Mouse (Mus musculus) frontal cortex, postnatal 25 days (tissue): ENCODE results near the gene Krcc1.
"Not testable (repeated sequence)": the region's sequence is repeated elsewhere in the genome, so short reads cannot be mapped to it uniquely, and the experiment has no call there.

Experiments
- DNase-seq, 2 experiments: peaks; one replicate each; pipeline ENCODE4 v3.0.0; 2022; ENCODE audit warnings: low spot score in 2 of 2

Krcc1 gene

DNA sequence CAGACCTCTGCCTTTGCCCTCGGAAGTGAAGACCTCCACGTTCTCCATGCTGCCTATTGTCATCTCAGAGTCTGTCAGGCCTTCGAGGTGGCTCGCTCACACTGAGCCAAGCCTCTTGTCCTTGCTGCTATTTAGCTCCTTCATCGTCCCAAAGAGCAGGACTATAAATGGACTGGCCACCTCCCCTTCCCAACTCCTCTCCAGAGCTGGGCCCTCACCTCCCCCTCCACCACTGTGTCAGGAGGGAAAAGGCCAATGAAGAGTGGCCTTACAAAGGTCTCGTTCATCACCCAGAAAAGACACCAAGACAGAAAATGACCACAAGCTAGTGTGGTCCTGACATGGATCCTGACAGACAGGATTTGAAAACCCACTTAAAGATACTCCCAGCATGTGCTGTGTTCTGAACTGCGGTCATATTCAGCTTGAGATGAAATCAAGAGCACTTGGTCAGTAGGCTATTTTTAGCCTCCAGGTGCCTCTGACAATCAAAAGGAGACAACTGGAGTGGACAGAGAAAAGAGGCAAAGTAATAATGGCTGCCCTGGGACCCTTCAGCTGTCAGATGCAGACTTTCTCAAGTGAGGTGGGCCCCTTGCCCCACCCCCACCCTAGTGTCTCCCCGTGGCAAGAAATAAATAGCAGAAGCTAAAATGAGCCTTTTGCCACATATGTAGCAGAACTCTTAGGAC lies 9.2 kb upstream of the Krcc1 start:
- no peak for DNase-seq

DNA sequence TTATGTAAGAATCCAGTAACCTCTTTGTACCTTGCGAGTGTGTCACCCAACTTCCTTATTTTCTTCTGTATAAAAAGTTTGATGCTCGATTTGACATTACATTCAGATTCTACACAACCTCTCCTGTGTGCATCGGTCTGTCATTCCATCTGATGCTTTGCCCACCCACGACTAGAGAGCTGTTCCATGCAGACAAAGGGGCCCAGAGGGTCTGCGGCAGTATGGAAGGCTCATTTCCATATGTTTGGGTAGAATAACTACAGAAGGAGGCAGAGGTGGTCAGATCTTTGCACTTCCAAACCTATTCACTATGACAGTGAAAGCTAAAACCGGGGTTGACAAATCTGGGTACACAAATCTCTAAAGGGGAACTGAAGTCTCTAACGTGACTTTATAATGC lies 3.9 kb upstream of the Krcc1 start:
- not testable (repeated sequence) for DNase-seq

DNA sequence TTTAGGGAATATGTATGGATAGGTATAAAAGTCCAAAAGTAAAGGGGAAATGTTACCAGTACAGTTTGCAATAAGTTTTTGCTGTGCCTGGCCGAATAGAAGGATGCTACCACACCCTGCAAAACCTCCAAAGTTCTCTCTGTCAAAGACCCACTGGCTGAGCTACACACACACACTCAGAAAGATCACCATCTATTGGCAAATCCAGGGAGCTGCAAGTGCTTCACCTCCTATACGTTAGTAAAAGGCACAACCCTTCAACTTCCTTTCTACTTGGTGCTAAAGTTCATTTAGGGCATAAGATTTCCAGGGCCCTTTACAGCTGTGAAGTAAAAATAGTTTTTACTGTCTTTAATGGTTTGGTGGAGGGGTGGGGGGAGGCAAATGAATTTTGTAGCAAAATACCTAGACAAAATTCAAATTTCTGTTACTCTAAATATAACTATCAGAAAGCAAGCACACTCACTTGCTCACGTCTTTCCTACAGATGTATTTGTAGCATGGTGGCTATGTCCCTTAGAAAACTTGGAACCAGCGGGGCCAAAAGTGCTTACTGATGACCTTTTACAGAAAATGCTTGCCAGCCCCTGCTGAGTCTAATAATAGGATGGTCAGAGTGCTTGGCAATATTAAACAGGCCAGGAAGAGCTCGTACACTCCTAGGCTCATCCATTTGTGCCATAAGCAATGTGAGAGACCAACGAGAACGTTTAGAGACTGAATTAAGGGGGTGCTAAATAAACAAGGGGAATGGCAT lies 2.4 kb upstream of the Krcc1 start:
- DNase-seq, result no peak

DNA sequence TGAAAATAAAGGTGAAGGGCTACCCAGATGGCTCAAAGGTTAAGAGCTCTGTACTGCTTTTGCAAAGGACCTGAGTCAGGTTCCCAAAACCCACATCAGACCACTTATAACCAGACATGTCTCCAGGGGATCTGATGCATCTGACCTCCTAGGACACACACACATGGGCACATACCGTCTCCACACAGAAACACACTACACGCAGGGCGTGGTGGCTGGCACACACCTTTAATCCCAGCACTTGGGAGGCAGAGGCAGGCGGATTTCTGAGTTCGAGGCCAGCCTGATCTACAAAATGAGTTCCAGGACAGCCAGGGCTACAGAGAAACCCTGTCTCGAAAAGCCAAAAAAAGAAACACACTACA lies 1.8 kb upstream of the Krcc1 start:
- DNase-seq, result not testable (repeated sequence)

DNA sequence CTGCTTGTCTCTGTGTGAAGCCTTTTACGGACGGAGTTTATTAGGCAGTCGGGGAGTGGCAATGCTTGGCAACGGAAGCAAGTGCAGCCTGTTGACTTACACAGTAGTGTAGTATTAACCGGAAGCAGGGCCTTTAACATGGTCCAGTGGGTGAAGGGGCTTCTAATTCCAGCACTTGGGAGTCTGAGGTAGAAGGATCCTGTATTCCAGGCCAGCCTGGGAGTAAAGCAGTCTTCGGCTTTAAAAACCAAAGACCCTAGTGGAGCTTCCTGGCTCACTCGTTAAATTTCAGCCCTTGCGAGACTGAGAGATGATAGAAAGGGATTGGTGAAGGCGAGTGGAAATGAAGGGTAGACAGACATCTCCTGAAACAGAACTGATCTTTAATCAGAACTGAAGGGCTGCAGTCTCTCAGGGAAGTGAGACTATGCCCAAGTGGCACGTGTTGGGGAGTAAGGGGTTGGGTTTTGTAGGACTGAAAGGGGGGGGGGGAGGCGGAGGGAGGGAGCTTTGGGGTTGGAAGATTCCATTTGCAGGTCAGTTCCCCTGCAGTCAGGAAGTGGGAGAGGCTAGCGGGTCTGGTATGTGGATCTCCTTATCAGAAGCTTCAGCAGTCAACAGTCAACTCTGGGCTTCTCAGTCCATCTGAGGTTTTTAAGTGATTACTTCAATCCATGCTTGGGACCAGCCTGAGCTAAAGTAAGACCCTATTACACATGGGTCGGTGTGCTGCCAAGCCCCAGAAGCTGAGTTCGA lies 998 bp upstream of the Krcc1 start:
- DNase-seq, result no peak

DNA sequence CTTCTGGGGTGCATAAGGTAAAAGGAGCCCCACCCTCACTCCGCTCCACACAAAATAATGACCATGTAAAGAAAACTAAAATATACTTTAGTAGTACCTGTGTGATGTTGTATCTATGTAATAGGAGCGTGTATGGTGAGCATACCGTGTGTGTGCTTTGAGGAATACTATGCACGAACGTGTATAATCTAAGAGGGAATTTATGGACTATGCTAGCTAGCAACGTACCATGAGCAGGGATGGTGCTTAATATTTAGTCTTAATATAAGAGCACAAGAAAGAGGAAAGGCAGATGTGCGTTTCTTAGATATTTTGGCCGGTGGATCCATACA lies 454 bp upstream of the Krcc1 start:
- peak in 1 of 2 experiments; percentile 3 for DNase-seq

DNA sequence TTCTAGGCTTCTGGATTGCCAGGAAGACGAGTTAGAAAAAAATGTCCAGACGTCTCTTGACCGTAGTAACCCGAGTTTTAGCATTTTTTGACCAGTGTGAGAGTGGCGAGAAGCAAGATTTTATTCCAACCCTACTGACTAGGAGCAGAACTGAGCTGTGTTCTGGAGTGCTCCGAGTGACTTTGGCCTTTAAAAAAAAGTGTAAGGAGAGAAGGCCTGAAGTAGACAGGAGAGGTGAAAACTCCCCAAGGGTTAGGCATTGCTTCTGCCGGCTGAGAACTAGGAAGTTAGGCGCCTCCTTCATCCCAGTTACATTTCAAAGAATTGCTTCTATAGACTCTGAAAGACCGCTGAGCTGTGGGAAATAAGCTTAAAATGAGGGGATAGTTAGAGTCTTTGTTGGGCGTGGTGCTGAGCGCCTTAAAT lies 852 bp downstream of the Krcc1 start:
- no peak for DNase-seq

DNA sequence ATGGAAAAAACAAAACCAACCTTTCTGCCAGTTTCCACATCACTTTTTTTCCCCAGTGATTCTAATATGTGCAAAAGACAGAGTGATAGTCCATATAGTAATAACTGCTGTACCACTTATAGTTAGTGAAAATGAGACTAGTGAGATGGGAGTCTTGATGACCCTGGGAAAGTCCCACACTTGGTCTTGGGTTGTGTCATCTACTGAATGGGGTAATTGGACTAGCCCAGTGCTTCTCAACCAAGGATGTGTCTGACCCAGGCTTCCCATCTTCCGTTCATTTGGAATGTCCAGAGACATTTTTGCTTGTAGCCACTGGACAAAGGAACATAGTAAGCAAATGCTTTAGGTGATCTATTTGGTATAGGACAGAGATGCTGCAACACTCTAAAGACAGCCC lies 2.2 kb downstream of the Krcc1 start:
- no peak for DNase-seq

DNA sequence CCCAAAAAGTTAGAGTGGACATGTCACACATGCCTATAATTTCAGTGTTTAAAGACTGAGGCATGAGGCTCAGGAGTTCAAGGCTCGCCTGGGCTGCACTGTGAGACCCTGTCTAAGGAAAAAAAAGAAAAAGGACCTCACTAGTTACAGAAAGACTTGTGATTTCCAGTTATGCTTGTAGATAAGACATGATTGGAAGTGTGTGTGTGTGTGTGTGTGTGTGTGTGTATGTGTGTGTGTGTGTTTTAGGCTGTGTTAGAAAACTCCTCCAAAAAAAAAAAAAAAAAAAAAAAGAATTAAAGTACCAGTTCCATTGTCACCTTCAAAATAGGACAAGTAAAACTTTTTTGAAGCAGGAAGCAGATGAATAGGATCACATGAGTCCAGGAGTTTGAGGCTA lies 3.1 kb downstream of the Krcc1 start:
- no peak for DNase-seq

DNA sequence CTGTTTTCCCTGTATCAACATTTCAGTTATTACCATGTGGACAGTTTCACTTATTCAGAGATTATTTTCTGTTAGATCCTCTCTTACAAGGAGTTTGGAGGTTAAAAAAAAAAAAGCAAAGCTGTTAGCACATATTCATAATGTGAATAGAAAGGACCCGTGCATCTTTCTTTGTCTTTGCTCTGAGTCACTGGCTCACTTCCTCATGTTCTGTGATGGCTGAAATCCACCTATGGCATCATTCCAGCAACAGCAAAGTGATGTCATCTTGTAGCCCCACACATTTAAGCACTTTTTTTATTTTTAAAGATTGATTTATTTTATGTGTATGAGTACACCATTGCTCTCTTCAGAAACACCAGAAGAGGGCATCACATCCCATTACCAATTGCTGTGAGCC lies 7.9 kb downstream of the Krcc1 start:
- no peak for DNase-seq

DNA sequence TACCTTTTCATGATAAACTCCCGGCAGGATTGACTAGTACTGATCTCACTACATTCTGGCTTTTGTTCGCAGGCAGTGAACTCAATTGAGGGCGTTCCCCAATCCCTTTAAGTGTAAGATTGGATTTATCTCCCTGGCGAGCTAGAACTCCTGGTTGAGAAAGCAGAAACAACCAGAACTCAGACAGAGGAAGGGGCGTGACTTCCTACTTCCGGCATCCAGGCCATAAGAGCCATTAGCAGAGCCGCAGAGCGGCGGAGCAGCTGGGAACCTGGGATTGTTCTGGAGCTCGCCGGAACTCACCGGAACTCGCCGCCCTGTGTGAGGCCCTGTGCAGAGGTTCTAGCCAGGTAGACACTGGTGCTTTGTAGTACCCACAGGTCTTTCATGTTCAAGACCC lies 22.0 kb downstream of the Krcc1 start:
- no peak for DNase-seq

DNA sequence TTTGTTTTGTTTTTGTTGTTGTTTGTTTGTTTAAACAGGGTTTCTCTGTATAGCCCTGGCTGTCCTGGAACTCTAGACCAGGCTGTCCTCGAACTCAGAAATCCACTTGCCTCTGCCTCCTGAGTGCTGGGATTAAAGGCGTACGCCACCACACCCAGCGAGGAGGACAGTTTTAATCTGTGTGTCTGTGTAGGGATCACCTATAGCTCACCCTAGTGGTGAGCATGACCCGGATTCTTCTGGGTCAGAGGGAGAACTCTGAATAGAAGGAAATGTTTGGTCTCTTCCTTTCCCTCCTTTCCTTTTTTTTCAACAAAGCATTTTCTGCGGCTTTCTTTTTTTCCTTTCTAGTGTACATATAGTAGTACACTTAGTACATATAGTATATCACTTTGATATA lies 23.8 kb downstream of the Krcc1 start:
- DNase-seq, result no peak

DNA sequence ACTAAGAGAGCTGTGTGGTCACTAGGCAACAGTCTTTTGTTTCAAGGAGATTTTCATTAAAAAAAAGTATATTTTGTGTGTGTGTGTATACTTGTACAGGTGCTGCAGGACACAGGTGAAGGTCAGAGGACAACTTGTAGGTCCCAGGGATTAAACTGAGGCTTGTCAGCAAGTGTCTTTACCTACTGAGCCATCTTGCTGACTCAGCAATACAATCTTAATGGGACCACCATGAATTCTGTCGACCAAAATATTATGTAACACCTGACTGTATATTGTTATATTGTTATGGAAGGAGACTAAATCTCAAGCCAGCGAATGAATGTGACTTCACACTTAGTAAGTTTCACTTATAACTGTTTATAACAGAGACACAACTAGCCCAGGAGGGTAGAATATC lies 26.6 kb downstream of the Krcc1 start:
- DNase-seq, result no peak

DNA sequence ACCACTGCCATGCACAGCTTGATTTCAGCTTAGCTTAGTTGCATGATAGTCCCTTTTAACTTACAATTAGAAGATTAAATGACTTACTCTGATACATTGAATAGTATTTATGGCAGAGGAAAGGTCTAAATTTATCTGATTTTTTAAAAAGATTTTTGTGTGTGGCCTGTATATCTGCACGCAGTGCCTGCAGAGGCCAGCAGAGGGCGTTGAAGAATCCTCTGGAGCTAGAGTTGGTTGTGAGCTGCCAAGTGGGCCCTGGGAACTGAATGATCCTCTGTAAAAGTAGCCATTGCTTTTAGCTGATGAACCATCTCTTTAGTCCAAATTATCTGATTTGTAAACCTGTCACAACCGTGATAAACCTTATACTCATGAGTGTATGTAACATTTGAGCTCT lies 27.3 kb downstream of the Krcc1 start:
- DNase-seq, result no peak

DNA sequence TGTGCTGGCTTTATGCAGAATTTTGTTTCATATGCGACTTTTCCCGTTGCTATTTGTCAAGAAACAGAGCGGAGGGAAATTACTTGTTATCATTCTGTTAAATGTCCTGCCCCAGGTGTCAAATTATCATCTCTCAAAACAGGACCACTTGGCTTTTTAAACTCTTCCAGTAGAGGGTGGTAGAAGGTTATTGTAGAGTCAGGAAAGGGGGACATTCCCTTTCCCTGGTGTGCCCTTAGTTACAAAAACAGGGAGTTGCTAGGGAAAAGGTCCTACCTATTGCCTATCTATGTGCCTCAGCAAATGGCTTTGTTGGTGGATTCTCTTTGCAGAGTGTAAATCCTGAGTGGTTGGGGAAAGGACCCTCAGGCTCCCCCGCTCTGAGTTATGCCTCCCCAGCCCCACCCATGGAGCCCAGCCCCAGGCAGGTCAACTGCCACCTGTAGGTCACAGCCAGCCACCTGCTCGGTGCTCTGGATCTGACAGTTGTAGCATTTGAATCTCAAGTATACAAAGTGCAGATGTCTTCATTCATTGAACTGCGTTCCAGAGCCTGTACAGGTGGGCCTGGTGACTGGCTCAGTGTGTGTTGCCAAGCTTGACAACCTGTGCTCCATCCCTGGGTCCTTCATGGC lies 30.7 kb downstream of the Krcc1 start:
- DNase-seq, result no peak

DNA sequence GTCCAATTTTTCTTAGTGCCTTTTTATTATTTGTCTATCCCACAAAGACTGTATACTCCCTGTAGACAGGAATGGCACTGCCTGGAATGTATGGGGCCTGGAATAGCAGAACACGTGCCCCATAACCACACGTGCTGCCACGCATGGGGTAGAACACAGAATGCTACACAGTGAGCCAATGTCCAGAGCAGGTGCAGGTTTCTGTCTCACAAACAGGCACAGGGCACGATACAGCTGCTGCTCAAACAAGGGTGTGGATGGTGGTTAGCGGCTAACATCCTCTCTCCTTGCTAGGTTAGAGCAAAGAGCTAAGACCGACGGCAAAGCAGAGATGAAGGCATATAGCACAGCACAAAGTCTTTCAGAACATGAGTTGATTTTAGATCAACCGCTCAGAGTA lies 36.0 kb downstream of the Krcc1 start:
- DNase-seq, result no peak

DNA sequence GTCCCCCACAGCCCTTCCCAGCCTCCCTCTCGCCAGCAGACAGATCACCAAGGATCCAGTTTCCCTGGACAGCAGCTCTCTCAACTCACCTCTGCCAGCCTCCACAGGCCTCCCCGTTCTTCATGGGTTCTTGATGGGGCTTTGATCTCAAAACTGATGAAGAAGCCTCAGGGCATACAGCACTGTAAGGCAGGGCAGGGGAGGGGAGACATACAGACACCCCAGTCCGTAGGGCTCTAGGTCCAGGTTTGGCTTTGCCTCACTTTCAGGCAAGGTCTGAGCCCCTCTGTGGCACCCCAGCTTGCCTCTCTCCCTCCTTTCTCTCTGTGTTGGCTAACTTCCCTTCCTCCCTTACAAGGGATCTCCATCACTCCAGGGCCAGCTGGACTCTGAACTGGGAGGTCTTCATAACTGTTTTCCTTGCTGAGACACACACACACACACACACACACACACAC lies 50.4 kb downstream of the Krcc1 start, which contains the start of gene Smyd1:
Smyd1 (minus strand) TSS at position 408 of the 458 bp plus-strand sequence.
- DNase-seq, result no peak

DNA sequence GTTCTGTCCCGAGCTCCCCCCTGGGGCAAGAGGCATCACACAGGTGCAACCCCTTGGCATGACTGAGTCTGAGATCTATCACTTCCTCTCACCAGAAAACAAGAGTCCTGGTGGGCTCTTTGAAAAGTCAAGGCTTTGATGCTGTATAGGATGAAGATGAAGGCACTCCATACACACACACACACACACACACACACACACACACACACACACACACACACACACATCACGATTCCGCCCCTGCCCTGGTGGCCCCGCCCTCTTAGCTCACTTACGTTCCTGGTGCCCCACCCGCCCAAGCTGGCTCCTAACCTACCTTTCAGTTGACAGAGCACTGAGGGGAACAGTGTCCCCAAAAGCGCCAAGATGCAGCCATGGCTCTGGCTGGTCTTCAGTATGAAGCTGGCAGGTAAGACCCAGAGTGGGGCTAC lies 51.0 kb downstream of the Krcc1 start, which contains the start of gene Cd8b1:
Cd8b1 (plus strand) TSS at position 298 of the 431 bp plus-strand sequence.
- no peak for DNase-seq

DNA sequence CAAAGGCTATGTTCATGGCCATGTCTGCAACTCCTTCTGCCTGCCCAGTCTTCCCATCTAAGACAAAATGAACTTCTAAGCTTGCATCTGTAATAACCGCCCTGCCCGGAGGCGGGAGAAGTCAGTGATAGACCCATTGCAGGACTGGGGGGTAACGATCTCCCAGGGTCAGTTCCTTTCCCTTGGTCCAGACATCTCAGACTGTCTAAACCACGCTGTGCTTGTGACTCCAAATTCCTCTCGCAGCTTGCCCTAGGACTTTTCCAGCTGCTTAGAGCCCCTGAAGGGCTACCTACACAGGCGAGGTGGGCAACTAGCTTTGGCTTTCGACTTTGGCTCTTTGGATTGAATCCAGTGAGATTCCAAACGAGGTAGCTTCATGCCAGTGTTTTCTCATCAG lies 53.3 kb downstream of the Krcc1 start:
- no peak for DNase-seq

DNA sequence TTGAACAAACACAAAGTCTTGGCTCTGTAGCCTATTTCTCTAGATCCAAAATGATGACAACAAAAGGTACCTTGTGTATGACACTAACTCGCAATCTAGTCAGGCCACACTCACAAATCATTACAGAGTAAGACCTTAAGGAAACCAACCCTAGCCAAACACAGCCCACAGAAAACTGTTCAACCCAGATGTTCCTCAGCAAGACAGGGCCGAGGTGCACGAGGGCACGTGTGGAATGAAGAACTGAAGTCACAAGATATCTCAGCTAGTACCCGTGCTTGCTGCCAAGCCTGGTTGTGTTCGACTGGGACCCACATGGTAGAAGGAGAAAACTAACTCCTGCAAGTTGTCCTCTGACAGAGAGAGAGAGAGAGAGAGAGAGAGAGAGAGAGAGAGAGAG lies 58.4 kb downstream of the Krcc1 start:
- no peak for DNase-seq

DNA sequence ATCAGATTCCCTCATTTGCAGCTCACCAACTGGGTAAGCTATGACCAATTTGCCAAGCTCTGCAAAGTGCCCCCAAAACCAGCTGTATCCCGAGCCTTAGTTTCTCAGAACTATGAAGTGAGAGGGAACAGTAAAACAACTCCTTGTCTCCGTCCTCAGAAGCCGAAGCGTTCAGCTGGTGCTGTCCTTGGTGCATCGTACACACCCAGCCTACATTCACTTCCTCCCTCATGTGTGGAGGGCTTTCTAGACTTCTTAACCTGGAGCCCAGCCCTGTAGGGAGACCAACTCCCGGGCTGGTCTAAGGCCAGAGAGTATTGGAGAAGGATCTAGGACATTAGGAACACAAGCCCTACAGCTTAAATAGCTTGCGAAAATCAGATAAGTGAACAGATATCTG lies 59.0 kb downstream of the Krcc1 start:
- DNase-seq, result no peak

DNA sequence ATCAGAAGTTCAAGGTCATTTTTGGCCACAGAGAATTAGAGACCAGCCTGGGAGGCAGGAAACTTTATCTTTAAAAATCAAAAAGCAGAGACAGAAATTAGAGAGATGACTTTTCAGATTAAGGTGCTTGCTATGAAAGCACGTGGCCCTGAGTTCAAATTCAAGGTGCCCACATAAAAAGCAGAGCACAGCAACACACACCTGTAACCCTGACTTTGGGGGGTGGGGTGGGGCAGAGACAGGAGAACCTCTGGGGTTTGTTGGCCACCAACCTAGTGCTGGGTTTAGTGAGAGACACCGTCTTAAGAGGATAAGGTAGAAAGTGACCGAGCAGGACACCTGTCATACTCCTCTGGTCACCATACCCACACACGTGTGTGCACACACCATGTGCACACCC lies 60.0 kb downstream of the Krcc1 start:
- DNase-seq, result not testable (repeated sequence)
